Mouse (Mus musculus): ENCODE data around the gene Vmn2r44.
"Not testable (repeated sequence)": the region's sequence is repeated elsewhere in the genome, so short reads cannot be mapped to it uniquely, and the experiment has no call there.

Vmn2r44 gene

DNA sequence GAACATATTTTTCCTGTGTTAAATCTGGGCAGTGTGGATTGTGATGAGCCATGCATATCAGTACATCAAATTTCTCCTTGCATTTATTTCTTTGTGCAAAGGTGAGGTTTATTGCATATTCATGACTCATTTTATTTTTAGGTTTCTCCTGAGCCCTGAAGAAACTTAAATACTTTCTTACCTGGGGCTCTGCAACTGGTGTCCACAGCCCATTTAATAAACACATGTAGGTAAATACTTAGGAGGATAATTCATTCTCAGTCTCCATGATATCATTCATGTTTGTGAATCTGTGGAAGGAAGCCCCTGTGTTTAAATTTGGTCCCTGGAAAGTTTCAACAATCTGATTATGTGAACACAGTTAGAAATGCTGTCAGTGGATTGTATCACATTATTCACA lies at the start of gene Vmn2r44:
Vmn2r44 (minus strand) TSS at position 101 of the 400 bp plus-strand sequence.
- DNase-seq = not testable (repeated sequence)

DNA sequence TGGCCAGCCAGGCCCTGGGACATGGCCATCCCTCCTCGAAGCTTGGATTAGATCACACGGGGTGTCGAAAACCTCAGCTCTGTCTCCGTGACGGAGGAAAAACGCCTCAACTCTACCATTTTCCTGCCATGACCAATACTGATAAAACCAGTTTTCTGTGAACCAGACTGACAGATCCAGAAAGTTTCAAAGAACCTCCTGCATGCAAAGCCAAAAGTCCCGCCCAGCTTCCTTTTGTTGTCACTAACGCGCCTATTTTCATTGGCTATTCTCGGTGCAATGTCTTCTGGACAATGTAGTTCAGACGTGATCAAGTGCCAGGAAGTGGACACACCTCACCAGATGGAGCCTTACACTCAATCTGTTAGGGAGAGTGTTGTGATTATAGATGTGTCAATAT lies 25.3 kb downstream of the Vmn2r44 start:
- peak; percentile 20 for DNase-seq
